Mouse (Mus musculus) erythroblast, embryonic 14.5 days (primary cell): Measurements from ENCODE around the gene Bms1.

Experiments used
- GATA1 ChIP-seq: IDR thresholded peaks from 2 replicates; pipeline ENCODE4 v1.6.1; 2012; ENCODE audit warnings: low read length, inconsistent platforms, mixed read lengths
- TAL1 ChIP-seq: IDR thresholded peaks from 3 replicates; pipeline ENCODE4 v1.6.1; 2012; ENCODE audit warnings: low read length, inconsistent platforms, mixed read lengths

GRCm38 (mm10) chr6:118375026-118375425 lies 44.2 kb downstream of the Bms1 start:
- TF ChIP-seq GATA1 (no peak), TAL1 (no peak)
